Mouse (Mus musculus) cerebellum, adult 2 months (tissue): Measurements from ENCODE around the gene Mdm2.

Source experiments
- CTCF ChIP-seq: fragments of 200-500 bp; IDR thresholded peaks from 2 replicates; pipeline ENCODE4 v1.5.1; 2011; ENCODE audit warnings: low read depth, mild to moderate bottlenecking, control low read depth, low read length, moderate library complexity, borderline replicate concordance; ENCODE audit not compliant: insufficient read depth
- POLR2A ChIP-seq: fragments of 200-500 bp; IDR thresholded peaks from 2 replicates; pipeline ENCODE4 v1.6.1; 2011; ENCODE audit warnings: low read length, control low read depth, borderline replicate concordance; ENCODE audit not compliant: insufficient read depth

GRCm38 (mm10) chr10:117692173-117692572 is 18.4 kb downstream of the Mdm2 start:
- TF ChIP-seq POLR2A (no peak), CTCF (no peak)
